Mouse (Mus musculus) splenic B cell, adult 2 months (primary cell): ENCODE results near the gene Tdo2.

ENCODE experiments used
- DNase-seq: peaks from one replicate; pipeline ENCODE4 v3.0.0-alpha.2; 2011; ENCODE audit warnings: low read depth, low spot score
- H3K27me3 ChIP-seq: 2 replicates; pipeline ENCODE4 v1.6.1; 2012; ENCODE audit warnings: mild to moderate bottlenecking, low read length, moderate library complexity, mixed read lengths; ENCODE audit not compliant: control insufficient read depth, poor library complexity, insufficient read depth, severe bottlenecking
- H3K36me3 ChIP-seq: 2 replicates; pipeline ENCODE4 v1.6.1; 2012; ENCODE audit warnings: mild to moderate bottlenecking, low read length, moderate library complexity, mixed read lengths; ENCODE audit not compliant: control insufficient read depth, poor library complexity, insufficient read depth, severe bottlenecking

Gene Tdo2

DNA sequence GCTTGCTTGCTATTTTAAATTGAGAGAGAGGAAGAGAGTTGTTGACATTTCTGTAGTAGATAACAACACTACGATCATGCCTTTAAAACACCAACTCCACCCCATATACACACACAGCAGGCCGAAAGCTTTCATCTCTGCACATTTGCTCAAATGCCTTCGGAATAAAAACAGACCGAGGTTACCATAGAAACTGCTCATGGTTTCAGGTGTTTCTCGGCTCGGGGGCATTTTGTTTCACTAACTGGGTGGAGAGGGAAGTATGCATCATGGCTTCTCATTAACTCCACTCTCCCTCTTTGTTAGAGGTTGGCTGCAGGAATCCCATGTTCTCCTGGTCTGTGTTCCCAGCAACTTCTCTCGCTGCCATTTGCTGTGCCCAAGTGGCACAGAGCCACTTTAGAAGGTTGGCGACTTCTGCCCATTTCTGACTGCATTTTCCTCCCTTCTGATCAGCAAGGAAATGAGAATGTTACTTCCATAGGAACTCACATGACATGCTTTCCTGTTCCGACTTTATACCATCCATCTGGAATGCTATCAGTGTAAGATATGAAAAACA is 49.2 kb downstream of the Tdo2 start:
- DNase-seq, result peak; percentile 86
- H3K36me3 ChIP-seq, result no peaks in the 10 kb centered on the region
- no peaks in the 10 kb centered on the region for H3K27me3 ChIP-seq

- H3K27me3 ChIP-seq, result no peaks in the 10 kb centered on the region
- DNase-seq, result peak; percentile 94
- no peaks in the 10 kb centered on the region for H3K36me3 ChIP-seq
Measured at GRCm38 (mm10) chr3:81925856-81926255, 50.1 kb downstream of the Tdo2 start.

- H3K27me3 ChIP-seq, result no peaks in the 10 kb centered on the region
- H3K36me3 ChIP-seq, result no peaks in the 10 kb centered on the region
- DNase-seq, result peak; percentile 85
Measured at GRCm38 (mm10) chr3:81924931-81925330, 51.1 kb downstream of the Tdo2 start.

- Histone ChIP-seq H3K36me3 (no peaks in the 10 kb centered on the region), H3K27me3 (no peaks in the 10 kb centered on the region; the same call in 1 of the 2 replicates)
- peak; percentile 38 for DNase-seq
Measured at GRCm38 (mm10) chr3:81922910-81923309, 53.1 kb downstream of the Tdo2 start.

DNA sequence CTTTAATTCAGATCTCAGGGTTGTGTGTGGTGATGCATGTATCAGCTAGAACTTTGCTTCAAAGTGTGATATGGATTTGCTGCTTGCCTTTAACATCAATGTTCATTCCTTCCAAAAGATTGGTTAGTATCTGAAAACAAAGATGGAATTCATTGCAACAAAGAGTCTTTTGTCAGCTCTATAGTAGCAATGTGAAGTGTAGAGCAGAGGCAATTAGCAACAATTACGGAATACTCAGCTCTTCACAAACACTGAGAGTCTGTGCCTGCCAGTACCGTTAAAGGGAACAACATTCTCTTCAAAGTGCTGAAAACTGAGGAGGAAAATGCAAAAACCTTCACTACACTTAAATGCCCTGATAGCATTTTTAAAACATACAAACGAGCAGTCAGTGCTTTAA is 56.3 kb downstream of the Tdo2 start:
- H3K27me3 ChIP-seq, result no peaks in the 10 kb centered on the region; the same call in 1 of the 2 replicates
- DNase-seq, result no peak
- H3K36me3 ChIP-seq, result no peaks in the 10 kb centered on the region

GRCm38 (mm10) chr3:81918215-81918614 is 57.8 kb downstream of the Tdo2 start:
- no peaks in the 10 kb centered on the region; the same call in 1 of the 2 replicates for H3K27me3 ChIP-seq
- no peak for DNase-seq
- no peaks in the 10 kb centered on the region for H3K36me3 ChIP-seq

- no peaks in the 10 kb centered on the region for H3K36me3 ChIP-seq
- no peak for DNase-seq
- no peaks in the 10 kb centered on the region; the same call in 1 of the 2 replicates for H3K27me3 ChIP-seq
Measured at GRCm38 (mm10) chr3:81917354-81917935, 58.6 kb downstream of the Tdo2 start.

- Histone ChIP-seq H3K27me3 (no peaks in the 10 kb centered on the region; the same call in 1 of the 2 replicates), H3K36me3 (no peaks in the 10 kb centered on the region)
- no peak for DNase-seq
Measured at GRCm38 (mm10) chr3:81916030-81916686, 59.8 kb downstream of the Tdo2 start.

DNA sequence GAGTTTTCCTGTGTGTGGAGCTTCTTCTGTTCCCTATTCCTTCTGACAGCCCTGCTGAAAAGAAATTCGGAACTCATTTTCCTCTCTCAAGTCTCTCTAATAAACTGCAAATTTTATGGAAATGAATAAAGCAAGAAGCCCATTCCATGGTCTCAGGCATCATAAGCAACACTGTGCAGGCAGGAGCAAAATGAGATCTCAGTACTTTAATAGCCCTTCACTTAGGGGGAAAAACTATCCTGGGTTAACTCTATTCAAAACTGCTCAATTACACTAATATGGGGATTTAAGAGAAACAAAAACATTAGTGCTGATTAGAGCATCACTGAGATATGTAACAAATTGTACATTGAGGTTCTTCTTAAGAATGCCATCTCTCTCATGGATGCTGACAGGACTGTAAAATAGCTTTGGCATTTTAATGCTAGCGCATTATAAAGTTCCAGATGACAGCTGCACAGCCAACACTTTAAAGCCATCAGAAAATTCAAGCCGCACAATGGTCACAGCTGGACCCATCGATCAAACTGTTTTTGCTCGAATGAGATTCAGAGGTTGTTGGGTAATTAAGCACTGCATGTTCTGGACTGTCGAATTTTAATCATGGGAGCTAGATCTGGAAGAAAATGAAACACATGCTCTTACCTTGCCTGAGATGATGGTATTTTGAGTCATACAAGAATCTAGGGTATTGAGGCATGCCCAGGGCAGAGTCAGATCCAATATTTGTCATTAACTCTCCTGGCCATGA is 65.5 kb downstream of the Tdo2 start:
- no peak for DNase-seq
- Histone ChIP-seq H3K27me3 (no peaks in the 10 kb centered on the region), H3K36me3 (no peaks in the 10 kb centered on the region)
